Mouse (Mus musculus) megakaryocyte-erythroid progenitor cell, adult 5-6 weeks (primary cell): Measurements from ENCODE around the gene Thap7. TPM values are rescaled to one million over a fixed set of nuclear protein-coding genes. Genes with fewer than 3 reads are reported as not detected.
A peak's percentile ranks its signal among the peaks of the same experiment; 100 is the strongest.

ENCODE experiments used
- ATAC-seq: replicated peaks from 2 replicates; pipeline ENCODE4 v1.8.0; 2016; ENCODE audit warnings: mild to moderate bottlenecking, inconsistent platforms; ENCODE audit not compliant: severe bottlenecking, poor library complexity, low FRiP score, low TSS enrichment
- total RNA-seq, 2 experiments: library from RNA; stranded (forward) in 1 of 2; stranded (reverse) in 1 of 2; fragments of 200-1000, 215-1000 nt in 1 of 2; fragments of >200 nt in 1 of 2; fragmentation: Nextera tagmentation in 1 of 2; gene quantifications; 2 replicates each; pipeline ENCODE4 v1.2.3; 2014 to 2017

Gene Thap7
- total RNA-seq, 2 experiments from 2014 or later = 27.1 to 45.1 TPM

DNA sequence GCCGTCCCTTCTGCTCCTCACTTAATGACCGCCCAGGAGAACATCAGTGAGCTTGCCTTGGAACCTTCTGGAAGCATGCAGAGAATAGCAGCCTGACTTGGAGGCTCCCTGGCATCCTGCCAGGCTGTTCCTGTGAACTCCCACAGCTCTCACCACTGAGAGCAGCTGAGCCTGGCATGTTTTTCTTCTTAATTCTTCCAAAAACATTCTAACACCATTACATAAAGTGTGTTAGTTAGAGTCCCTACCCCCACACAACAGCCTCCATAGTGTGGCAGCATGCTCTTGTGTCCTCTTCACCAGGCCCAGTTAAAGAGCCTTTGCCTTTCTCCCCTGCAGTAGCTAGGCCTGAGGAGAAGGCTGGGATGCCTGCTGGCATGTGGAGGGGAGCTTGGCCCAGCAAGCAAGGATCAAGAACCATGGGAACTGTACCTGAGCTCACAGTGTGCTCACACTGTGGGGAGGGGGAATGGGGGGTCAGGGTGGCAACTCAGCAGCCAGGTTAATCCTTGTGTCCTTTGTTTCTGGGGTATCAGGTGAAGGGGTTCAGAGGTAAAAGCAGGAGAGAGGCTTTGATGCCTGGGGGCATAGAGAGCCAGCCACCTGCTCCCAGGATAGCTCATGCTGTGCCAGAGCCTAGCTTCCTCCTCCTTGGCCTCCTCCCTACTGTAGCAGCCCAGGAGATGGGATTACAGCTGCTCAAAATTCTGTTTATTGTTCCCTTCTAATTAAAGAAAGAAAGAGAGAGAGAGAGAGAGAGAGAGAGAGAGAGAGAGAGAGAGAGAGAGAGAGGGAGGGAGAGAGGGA lies 34.2 kb downstream of the Thap7 start:
- ATAC-seq = no peak

DNA sequence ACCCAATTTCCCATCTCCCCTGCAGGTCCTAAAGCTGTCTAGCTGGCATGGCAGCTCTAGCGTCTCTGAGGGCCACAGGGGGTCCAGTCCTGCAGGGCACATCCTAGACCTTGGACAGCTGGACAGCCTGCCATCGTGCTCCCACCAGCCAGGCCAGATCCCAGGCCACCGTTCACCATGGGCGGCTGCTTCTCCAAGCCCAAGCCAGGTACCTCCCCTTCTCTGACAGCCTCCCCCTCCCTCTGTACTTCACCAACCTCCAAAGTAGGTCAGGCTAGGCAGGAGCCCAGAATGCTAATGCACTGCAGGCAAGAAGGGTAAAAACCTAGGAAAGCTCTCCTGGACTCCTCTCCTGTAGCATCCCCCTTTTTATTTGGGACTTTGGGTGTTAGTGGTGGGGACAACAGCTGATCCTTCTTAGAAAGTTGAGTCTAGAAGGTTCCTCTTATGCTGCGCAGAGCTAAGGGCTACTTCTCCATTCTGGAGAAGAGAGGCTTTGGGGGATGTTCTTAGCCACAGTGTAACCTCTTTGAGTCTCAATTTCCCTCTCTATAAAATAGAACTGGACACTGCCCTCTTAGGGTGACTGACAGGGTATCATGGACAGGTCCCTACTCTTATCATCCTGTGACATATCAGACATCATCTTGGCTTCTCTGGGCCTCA lies 38.9 kb downstream of the Thap7 start:
- ATAC-seq = no peak

DNA sequence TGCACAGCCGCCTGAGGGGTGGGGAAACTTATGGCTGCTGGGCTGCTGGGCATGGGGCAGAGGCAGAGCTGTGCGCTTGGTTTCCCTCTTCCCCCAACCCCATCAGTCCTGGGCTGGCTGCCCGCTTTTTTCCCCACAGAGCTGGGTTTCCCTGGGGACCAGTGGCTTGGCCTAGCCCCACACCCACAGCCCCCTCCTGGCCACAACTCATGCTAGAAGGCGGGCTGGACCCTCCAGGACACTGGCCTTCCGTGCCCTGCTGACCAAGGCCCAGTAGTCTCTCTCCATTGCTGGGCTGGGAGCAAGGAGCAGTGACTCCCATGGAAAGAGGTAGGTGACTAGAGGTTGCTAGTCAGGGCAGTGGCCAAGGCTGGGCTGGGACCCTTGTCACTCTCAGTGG lies 39.8 kb downstream of the Thap7 start:
- ATAC-seq = no peak

DNA sequence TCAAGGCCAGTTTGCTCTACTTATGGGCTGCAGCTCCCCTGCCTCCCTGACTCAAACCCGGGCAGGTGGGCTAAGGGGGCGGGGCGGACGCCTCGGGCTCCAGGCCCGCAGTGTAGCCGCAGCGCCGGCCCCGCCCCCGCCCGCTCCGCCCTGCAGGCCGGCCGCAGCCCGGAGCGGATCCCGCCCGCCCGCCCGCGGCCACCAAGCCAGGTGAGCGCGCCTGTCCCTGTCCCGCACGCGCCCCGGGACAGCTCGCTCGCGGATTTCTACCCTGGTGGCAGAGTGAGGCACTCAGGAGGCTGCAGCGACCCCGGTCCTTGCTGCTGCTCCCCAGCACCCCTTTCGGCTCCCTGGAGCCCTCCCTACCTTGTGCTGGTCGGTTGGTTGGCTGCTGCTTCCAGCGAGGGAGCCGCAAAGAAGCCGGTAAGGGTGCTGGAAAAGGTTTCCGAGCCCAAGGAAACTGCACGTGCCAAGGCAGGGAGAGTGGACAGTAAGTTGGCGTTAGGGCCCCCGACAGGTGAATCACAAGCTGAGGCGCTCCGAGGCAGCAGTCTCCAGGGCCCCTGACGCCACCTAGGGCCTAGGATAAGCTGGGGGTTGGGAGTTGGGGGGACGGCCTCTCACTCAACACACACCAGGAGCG lies 41.3 kb downstream of the Thap7 start, which contains the start of gene Aifm3:
TSS of gene Aifm3 (plus strand) at position 143 of the 643 bp plus-strand sequence.
- peak; percentile 37 for ATAC-seq

DNA sequence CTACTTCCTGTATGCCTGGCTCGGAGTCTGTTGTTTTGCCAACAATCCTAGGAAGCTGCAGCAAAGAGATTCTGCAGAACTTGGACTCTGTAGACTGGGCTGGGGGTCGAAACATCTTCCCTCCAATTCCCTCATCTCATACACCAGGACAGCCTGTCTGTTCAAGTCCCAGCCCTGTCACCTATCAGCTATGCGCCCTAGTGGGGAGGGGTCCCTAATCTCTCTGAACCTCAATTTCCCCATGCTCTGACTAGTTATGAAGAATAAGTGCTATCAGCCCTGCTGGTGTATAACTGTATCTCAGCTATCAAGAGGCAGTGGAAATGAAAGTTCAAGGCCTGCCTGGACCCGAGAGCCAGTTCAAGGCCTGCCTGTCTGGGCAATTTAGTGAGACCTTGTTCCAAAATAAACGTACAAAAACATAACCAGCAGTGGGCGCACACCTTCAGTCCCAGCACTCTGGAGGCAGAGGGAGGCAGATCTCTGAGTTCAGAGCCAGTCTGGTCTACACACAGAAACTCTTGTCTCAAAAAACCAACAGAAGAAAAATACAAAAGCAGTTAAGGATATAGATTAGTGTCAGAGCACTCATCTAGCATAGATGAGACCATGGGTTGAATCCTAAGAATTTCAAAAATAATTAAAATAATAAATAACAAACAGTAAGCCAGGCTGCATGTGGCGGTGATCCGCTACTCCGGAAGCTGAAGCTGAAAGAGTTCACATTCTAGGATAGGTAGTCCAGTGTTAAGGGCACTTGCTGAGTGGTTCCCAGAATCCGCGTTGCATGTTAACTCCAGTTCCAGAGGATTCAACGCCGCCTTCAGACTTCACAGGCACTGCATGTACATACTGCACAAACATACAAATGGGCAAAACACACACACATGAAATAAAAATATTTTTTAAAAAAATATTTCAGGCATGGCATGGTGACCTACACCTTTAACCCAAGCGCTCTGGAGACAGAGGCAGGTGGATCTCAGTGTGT lies 42.2 kb downstream of the Thap7 start:
- ATAC-seq = peak; percentile 35; the same call in 1 of the 2 replicates

DNA sequence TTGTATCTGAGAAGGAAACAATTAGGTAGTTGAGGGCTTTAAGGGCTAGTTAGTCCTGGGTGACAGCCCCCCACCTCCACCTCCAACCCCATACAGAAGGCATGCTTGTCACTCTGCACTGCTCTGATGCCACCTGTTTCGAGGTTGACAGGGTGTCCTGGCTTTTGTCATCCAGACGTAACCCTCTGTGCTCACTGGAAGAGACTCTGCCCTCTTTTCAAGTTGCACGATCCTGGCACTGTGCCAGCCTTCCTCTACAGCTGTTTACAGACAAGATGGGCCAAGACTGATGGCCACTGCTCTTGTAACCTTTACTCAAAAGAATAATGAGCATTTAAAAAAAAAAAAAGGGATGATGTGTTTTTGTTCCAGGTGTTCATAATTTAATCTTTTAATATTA lies 44.4 kb downstream of the Thap7 start:
- no peak for ATAC-seq

DNA sequence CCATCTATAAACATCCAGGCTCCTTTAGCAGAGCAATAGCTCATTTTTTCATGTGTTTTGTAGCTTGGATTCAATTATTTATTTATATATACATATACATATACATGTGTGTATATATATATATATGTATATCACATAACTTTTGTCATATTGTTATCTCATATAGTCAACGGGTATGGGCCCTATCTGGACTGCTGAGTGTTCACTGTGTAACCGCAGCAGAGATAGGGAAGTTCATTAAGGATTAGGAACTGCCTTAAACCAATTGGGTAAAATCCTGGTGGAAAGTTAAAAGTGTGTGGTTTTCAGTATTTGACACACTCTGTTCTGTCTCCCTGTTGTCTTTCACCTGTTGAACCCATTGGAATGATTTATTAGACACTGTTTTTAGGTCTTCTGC lies 49.5 kb downstream of the Thap7 start:
- no peak for ATAC-seq

DNA sequence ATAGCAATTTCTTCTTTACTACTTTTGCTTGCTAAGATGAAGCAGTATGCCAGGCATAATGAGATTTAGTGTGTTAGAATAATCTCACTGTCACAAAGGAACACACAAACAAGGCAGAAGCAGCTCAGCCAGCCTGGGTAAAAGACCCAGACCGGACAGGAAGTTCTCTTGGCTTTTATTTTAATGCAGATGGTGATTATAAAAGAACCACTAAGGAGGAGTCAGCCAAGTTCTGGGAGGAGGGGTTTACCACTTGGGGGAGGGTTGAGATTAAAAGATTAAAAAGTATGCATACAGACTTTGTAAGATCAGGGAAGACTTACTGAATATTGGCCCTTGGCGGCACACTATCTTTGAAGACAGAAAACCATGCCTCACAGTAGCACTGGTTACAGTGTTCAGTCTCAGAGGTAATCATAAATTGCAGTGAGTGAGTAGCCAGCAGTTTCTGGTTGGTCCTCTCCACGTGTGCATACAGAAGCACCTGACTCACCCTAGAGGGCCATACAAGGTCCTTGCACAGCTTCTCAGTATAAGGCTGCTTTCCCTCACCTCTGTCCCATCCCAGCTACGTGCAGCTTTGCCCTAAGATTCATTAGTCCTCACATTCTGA lies 52.5 kb downstream of the Thap7 start:
- ATAC-seq = peak; percentile 94

Other genes with a start within 250 kb of the Thap7 start
- gene Serpind1, start 199.8 kb downstream of the Thap7 start, total RNA-seq (2014; fragmentation: Nextera tagmentation) = not detected in 2 replicates
- not detected in 2 replicates for gene Serpind1, start 199.8 kb downstream of the Thap7 start, total RNA-seq (2017)
- 17.1 and 19.0 TPM in 2 replicates for gene Snap29, start 125.2 kb downstream of the Thap7 start, total RNA-seq (2014; fragmentation: Nextera tagmentation)
- gene Snap29, start 125.2 kb downstream of the Thap7 start, total RNA-seq (2017) = 17.3 and 18.3 TPM in 2 replicates
- gene Pi4ka, start 124.8 kb downstream of the Thap7 start, total RNA-seq (2014; fragmentation: Nextera tagmentation) = 53.5 and 71.9 TPM in 2 replicates
- 21.9 and 44.8 TPM in 2 replicates for gene Pi4ka, start 124.8 kb downstream of the Thap7 start, total RNA-seq (2017)
- gene Crkl, start 79.1 kb downstream of the Thap7 start, total RNA-seq (2014; fragmentation: Nextera tagmentation) = 21.5 and 29.3 TPM in 2 replicates
- gene Crkl, start 79.1 kb downstream of the Thap7 start, total RNA-seq (2017) = 21.6 and 33.5 TPM in 2 replicates
- gene Aifm3, start 41.5 kb downstream of the Thap7 start, total RNA-seq (2014; fragmentation: Nextera tagmentation) = 0.42 TPM in 1 of 2 replicates, not detected in the other
- gene Aifm3, start 41.5 kb downstream of the Thap7 start, total RNA-seq (2017) = not detected in 2 replicates
- gene Lztr1, start 22.4 kb downstream of the Thap7 start, total RNA-seq (2014; fragmentation: Nextera tagmentation) = 71.8 and 72.1 TPM in 2 replicates
- gene Lztr1, start 22.4 kb downstream of the Thap7 start, total RNA-seq (2017) = 50.4 and 55.4 TPM in 2 replicates
- not detected in 2 replicates for gene Lrrc74b, start 30.1 kb upstream of the Thap7 start, total RNA-seq (2014; fragmentation: Nextera tagmentation)
- gene Lrrc74b, start 30.1 kb upstream of the Thap7 start, total RNA-seq (2017) = 0.05 TPM in 1 of 2 replicates, not detected in the other
- not detected in 2 replicates for gene P2rx6, start 30.7 kb upstream of the Thap7 start, total RNA-seq (2014; fragmentation: Nextera tagmentation)
- not detected in 2 replicates for gene P2rx6, start 30.7 kb upstream of the Thap7 start, total RNA-seq (2017)
- 10.8 and 13.9 TPM in 2 replicates for gene Slc7a4, start 52.1 kb upstream of the Thap7 start, total RNA-seq (2014; fragmentation: Nextera tagmentation)
- gene Slc7a4, start 52.1 kb upstream of the Thap7 start, total RNA-seq (2017) = 5.2 and 7.6 TPM in 2 replicates
- 88.7 and 152 TPM in 2 replicates for gene Smpd4, start 88.2 kb upstream of the Thap7 start, total RNA-seq (2014; fragmentation: Nextera tagmentation)
- 75.3 and 83.2 TPM in 2 replicates for gene Smpd4, start 88.2 kb upstream of the Thap7 start, total RNA-seq (2017)
- gene Ccdc74a, start 115.3 kb upstream of the Thap7 start, total RNA-seq (2014; fragmentation: Nextera tagmentation) = 1.3 and 13.1 TPM in 2 replicates
- gene Ccdc74a, start 115.3 kb upstream of the Thap7 start, total RNA-seq (2017) = 0.42 and 9.2 TPM in 2 replicates
- gene Med15, start 201.8 kb upstream of the Thap7 start, total RNA-seq (2014; fragmentation: Nextera tagmentation) = 81.6 and 102 TPM in 2 replicates
- 21.5 and 22.6 TPM in 2 replicates for gene Med15, start 201.8 kb upstream of the Thap7 start, total RNA-seq (2017)
- gene Klhl22, start 228.5 kb upstream of the Thap7 start, total RNA-seq (2014; fragmentation: Nextera tagmentation) = 34.5 and 35.6 TPM in 2 replicates
- 26.6 and 65.5 TPM in 2 replicates for gene Klhl22, start 228.5 kb upstream of the Thap7 start, total RNA-seq (2017)